Mouse (Mus musculus) megakaryocyte progenitor cell, adult 5-6 weeks (primary cell): Measurements from ENCODE around the gene Klhdc8a. TPM values are rescaled to one million over a fixed set of nuclear protein-coding genes. Genes with fewer than 3 reads are reported as not detected.

Experiments used
- ATAC-seq: replicated peaks from 2 replicates; pipeline ENCODE4 v1.8.0; 2016; ENCODE audit warnings: mild to moderate bottlenecking, moderate TSS enrichment, inconsistent platforms; ENCODE audit not compliant: poor library complexity
- total RNA-seq, 2 experiments: library from RNA; stranded (forward) in 1 of 2; stranded (reverse) in 1 of 2; fragments of 157-497, 149-512 nt in 1 of 2; fragments of 200-1000 nt in 1 of 2; gene quantifications; 2 replicates each; pipeline versions ENCODE4 v1.2.3 to v1.2.4; 2015 to 2017

The Klhdc8a gene
- total RNA-seq, 2 experiments from 2014 or later, result not detected

DNA sequence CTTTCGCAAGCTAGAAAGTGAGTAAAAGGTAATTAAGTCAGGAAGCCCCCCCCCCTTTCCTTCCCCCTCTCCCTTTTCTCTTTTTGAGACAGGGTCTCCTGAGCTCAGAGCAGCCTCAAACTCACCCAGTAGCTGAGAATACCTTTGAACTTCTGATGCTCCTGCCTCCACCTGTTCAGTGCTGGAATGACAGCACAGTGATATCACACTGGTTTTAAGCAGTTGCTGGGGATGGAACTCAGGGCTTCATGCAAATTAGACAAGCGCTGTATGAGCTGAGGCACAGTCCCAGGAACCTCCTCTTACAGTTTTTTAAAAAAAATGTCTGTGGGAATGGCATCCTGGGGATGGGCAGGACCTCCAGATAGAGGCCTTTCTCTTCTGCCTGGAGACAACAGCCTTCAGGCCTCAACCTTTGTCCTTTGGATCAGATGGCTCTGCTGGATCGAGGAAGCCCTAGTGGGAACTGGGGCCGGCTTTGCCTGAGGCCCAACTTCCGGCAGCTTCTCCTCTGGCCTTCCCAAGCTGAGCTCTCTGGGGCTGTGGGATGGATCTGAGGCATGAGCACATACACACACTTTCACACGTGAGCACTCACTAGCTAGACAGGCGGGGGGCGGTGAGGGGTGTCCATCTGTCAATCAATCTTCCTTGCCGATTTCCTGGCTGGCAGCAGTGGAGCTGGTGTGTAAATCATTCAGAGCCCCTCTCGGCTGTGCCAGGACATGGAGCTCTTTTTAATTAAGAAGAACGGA lies 7.3 kb upstream of the Klhdc8a start:
- no peak for ATAC-seq

DNA sequence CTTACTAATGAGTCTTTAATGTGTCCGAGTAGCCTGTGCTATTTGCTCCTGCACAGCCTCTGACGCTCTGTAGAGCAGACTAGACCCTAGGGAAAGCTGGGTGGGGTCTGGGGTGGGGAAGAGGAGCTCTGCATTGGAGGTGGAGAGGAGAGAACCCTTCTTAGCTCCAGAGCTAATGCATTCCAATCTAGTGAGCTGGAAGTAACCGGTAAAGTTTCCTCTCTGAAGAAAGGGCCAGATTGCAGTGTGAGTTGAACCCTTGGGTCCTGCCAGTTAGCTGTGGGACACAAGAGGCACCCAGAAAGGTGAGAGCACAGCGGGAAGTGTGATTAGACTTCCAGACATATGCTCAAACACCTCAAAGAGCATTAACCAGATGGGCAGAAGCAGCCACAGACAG lies 6.7 kb upstream of the Klhdc8a start:
- ATAC-seq, result no peak

DNA sequence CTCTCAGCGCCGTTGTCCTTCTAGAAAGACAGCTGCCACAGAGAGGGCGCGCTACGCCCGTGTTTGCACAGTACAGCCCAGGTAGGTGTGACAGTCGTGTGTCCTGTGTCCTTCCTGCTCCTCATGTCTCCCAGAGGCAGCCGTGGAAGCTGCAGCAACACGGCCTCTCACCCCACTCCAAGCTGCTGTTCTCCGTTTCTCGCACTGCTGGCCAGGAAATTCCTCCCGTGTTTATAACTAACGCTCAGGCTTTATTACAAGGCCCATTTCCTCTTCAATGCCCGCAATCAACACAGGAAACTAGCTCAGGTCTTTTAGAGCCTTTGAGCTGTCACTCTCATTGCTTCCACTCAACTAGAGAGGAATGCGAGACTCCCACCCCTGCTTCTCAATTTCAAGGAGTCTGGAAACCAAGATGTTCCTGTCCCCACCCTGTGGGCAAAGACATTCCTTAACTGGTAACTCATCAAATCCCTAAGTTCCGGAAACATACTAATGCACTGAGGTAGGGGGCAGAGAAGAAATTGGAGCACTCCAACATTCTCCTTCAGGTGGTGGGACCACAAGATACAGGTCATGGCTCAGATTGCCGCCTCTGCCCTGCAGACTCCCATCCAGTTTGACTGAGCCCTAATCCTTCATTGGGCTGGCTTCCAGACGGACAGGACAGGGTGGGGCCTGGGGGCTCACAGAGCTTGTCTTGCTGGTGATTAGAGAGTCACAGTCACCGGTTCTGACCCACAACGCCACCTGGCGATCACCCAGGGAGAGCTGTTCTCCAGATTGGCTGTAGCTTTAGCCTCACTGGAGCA lies 5.9 kb upstream of the Klhdc8a start:
- peak; percentile 72 for ATAC-seq

DNA sequence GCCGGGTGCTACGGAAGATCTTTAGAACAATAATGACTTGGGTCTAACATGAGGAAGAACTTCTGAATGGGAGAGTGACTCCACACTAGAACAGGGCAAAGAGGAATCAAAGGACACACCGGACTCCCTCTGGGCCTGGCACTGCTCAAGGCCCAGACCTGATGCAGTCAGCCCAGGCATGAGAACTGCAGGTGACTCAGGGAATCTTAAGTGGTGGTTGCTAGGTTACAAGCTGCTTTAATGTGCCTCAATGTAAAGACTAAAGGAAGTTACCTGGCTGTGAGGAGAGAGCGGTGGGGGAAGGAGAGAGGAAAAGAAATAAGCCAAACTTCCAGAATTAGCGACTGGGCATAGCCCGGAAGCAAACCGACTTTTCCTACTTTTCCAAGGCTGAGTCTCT lies 2.9 kb upstream of the Klhdc8a start:
- no peak for ATAC-seq

DNA sequence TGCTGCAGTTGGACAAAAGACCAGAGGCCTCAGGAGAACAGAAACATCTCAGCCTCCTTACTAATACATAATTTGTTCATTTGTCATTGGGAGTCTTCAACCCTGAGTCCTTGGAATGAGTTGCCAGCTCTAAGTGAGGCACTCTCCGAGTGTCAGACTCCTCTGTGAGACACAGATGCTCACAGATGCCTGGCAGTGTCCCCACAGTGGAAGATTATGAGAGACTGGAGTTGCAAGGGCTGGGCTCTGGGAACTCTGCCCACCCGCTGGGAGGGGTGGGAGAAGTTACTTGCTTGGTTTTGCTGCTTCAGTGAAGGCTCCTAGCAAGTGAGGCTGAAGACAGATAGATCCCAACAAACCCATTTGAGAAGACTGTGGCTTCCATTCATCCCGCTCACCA lies 2.4 kb upstream of the Klhdc8a start:
- no peak for ATAC-seq

DNA sequence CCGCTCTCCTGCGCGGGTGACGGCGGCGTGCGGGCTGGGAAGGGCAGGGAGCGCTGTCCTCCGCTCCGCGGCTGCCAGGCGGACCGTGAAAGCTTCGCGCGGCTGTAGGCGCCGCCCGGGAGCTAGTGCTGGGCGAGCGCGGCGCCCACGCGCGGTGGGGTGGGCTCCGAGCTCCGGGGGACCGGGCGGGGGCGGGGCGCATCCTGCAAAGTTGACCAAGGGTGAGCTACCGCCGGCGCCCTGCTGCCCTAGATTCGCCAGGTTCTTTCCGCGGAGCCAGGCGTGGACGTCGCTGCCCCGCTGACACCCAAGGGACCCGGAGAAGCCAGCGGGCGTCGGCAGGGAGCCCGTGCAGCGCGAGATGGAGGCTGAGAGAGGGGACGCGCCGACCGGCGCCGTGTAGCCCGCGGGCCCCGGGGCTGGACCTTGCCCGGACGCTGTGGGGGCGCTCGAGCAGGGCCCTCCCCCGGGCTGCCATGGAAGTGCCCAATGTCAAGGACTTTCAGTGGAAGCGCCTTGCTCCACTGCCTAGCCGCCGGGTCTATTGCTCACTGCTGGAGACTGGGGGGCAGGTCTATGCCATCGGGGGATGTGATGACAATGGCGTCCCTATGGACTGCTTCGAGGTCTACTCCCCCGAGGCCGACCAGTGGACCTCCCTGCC lies 507 bp downstream of the Klhdc8a start:
- peak; percentile 33 for ATAC-seq

DNA sequence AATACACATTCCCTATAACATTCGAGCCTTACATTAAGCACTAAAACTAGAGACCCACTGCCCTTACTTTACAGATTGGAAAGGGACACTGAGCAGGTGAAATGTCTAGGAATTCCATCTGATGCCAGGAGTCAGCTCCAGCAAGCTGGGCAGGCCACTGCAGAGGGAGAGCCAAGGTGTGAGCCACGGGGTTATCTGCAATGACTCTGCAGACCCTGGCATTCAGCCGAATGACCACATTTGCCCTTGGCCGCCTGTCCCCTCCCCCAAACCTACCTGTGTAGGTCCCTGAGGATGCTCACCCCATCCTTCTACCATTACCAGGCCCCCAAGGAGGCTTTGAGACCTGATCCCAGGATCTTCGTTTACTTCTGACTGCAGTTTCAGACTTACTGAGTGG lies 1.3 kb downstream of the Klhdc8a start:
- no peak for ATAC-seq

DNA sequence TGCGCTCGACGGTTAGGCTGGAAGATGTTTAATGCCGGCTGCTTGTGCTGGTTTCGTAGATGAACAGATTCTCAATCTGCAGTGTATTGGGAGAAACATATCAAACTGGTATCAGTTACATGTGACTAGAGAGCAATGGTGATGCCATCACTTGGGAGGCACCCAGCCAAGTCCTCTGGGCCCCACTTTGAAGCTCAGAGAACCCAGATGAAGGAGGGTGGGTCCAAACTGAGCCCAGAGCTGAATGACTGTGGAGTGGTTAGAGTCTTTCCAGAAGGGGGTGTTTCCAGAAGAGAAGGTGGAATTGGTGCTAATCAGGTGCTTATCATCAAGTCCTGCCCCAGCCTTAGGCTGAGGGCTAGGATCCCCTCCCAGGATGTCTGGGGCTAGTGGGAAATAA lies 2.8 kb downstream of the Klhdc8a start:
- no peak for ATAC-seq

DNA sequence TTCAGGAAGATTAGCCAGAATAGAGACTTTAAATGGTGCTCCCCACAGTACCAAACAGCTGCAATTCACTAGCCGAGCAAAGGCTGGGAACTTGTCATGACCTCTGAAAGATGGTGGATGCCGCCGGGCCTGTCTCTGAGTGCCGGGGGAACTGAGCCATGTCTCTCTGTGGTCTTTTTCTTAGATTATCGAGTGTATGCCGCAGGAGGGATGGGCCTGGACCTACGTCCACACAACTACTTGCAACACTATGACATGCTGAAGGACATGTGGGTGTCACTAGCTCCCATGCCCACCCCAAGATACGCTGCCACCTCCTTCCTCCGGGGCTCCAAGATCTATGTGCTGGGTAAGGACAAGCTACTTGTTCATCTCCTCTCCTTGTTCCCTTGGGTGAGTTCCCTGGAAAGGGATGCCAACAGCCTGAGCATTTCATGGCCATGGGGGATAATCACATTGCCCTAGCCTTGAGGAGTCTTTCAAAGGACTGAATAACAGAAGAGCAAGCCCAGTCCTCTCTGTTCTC lies 4.0 kb downstream of the Klhdc8a start:
- no peak for ATAC-seq

DNA sequence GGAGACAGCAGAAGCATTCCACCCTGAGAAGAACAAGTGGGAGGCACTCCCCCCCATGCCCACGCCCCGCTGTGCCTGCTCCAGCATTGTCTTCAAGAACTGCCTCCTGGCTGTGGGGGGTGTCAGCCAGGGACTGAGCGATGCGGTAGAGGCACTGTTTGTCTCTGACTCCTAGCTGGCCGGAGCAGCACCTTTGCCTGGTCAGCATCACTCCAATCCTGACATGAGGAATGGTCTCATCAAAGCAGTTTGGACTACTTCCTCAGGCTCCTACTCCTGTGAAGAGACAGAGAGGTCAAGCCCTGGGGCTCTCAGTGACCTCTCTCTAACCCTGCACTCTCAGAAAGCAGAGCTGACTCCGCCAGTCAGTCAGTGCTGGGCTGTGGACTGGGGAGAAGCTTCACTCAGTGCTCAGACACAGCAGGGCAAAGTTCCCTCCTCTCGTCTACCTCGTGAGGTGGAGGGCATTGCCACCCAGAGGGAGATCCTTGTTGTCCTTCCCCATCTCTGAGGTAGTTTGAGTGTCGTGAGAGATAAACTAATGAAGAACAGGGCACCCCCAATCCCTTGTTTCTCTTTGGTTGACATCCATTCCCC lies 6.3 kb downstream of the Klhdc8a start:
- no peak for ATAC-seq

DNA sequence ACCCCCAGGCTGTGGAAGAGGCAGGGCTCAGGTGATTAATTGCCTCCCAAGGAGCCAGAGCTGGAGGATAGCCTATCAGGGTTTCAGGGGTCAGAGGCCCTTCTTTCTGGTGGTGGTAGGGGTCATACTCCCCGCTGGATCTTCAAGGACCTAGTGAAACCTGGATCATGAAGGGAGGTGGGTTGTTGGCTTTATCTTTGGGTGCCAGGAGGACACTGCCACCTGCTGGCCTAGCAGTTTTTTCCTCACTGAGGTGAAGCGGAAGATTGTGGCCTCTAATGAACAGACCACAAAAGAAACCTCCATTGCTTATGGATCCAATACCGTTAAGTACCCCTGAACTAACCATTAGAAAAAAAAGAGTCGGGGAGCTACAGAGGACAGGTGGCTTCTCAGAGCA lies 7.7 kb downstream of the Klhdc8a start:
- ATAC-seq, result peak; percentile 71

DNA sequence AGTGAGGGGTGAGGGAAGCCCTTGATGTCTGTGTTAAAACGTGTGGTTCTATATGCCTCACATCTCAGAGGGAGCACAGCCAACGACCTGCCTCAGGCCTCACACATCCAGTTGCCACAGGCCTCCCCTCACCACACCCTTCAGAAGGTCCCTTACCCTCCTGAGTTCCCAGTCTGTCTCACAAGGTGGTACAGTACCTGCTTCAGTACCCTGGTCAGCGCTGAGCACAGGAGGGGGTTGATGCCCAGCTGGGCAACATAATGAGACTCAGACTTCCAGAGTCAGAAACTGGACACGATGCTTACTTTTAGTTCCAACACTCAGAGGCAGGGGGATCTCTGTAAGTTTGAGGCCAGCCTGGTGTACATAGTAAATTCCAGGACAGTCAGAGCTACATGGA lies 8.4 kb downstream of the Klhdc8a start:
- 0 out of 2 replicates have a peak, but pooled peaks have one; percentile 22 for ATAC-seq

DNA sequence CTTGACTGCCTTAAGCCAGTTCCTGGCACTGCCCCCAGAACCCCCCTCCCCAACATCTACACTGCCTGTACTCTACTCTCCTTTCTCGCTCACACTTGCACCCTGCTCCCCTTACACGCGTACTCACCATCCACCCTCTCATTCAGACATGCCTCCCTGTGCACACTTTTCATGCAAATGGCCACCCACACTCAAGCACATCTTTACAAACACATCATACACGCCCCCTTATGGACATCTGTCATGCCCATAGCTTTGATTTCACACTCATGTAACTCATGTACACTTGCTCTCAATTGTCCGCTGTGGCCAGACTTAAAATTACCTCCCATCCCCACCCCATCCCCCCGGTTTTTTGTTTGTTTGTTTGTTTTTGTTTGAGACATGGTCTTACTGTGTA lies 9.5 kb downstream of the Klhdc8a start:
- no peak for ATAC-seq

DNA sequence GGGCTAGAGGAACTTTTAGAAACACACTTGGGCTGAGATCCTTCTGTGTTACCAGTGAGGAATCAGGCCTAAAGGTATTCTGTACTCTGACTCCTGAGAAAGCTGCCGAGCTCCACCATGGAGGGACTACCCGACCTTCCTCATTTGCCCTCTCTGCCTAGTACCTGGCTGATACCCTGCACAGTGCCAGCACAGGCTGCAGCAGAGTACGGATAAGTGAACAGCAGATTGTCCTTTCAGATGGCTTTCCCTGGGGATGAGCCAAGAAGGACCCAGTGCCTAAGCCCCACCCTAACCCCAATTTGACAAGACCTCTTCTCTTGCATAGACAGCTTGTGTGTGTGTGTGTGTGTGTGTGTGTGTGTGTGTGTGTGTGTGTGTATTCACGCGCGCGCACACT lies 10.2 kb downstream of the Klhdc8a start:
- no peak for ATAC-seq

DNA sequence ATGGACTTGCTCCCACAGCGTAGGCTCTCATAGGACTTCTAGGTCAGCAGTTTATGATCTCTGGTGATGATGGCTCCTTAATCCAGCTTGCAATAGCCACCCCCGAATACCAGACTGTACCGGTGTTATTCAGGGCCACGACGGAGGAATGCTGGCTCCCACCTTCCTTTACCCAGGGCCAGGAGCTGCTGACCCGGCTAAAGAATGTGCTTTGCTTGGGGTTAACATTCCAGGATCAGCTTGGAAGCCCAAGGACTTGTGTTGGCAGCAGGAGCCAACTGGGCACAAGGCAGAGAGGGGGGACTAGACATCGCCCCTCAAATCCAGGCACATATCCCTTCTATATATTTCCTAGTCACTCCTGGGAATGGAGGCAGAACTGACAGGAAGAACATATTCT lies 12.3 kb downstream of the Klhdc8a start:
- ATAC-seq, result no peak

DNA sequence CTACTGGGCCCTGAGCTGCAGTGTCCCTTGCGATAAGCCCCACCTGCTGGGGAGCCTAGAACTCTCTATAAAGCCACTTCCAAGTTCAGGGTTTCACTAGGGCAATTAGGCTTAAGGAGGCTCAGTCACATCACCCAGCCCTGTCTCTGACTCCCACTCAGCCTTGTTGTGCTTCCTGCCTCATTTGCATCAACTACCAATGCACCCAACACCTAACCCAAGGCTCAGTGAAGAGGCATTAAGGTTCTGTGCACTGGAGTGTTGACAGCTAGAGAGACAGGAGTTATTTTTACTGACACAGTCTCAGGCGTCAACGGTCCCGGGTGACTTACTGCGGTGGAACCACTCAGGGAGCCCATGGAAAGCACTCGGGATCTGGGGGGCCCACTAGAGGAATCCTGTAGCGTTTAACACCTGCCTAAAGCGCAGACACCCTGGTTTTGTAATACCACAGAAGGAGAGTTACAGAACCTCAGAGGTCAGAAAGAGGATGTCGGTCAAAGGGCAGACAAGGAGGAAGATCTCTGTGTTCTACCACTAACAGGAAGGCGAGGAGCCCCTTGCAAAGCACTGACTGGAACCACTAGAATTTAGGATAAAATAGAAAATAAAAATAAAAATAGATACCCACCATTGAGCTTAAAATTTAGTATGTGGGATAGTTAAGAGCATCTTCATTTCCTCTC lies 12.9 kb downstream of the Klhdc8a start:
- peak; percentile 15; the same call in 1 of the 2 replicates for ATAC-seq

DNA sequence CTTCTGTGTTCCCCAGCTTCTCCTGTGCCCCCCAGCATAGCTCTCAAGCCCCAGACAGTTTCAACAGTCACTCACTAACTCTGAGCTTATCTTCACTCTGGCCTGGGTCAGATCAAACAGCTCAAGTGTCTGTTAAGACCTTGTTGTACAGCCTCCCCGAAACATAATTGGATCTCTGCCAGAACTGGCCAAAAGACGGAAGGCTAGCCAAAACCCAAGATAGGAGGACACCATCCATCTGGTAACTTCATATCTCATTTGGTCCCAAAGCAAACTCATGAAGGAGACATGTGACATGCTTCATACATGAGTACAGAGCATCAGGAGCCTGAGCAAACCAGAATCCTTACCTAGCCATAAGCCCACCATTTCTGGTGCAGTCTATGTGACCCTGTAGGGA lies 13.6 kb downstream of the Klhdc8a start:
- ATAC-seq, result peak; percentile 20

DNA sequence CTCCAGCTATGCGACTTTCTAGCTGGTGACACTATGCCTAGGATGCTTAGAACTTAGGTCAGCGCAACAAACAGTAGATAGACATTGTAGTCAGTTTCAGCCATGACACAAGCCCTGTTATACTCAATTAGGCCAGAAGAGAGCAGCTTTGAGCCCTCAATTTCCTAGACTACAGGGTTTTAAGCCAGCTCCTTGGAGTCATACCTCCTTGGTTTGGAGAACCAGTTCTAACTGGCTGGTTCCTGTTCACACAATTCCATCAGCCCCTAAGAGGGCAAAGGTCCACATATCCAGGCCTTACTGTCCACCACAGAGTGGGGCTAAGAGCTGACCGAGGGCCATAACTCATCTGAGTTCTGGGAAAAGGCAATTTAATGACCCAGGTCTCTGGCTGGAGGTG lies 14.3 kb downstream of the Klhdc8a start:
- peak; percentile 57 for ATAC-seq

DNA sequence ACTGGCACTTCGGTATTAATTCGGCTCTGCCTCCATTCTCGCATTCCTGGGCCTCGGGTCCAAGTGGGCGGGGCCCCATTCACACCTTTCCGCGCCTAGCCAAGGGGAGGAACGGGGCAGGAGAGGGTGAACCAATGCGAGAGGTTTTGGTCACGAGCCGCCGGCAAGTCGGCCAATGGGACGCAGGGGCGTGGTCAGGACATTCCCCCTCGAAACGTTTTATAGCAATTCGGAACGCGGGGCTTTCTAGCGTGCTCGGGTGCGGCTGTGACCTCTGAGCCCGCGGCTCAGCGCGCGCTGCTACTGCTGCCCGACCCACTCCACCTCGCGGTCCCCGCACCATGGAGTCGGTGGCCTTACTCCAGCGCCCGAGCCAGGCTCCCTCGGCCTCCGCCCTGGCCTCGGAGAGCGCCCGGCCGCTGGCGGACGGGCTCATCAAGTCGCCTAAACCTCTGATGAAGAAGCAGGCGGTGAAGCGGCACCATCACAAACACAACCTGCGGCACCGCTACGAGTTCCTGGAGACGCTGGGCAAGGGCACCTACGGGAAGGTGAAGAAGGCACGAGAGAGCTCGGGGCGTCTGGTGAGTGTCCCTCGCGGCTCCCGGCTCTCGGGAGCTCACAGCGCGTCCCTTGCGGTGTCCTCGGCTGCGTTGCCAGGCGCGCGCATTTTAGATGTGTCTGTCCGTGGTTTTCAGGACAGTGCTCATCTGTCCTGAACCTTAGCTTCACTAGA lies 17.6 kb downstream of the Klhdc8a start, which contains the start of gene Nuak2:
Nuak2 (plus strand) TSS at position 238 of the 736 bp plus-strand sequence.
- peak; percentile 54 for ATAC-seq

DNA sequence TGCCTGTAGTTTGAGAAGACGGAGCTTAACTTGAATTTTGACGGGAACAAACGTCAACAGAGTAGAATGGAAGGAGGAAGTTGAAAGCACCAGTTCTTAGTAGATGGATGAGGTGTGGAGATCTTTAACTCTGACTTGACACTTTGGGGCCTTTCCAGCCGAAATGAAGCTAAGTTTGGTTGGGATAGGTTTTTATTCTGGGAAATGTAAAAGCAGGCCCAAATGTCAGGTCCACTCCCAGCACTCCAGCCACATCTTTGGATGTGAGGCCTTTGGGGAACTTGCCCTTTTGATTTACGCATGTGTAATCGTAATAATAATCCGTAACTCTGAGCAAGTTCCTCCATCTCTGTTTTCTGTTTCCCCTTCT lies 18.2 kb downstream of the Klhdc8a start:
- ATAC-seq, result no peak
